Mouse (Mus musculus): ENCODE results near the gene Tbc1d10a. TPM values are rescaled to one million over a fixed set of nuclear protein-coding genes. Genes with fewer than 3 reads are reported as not detected.

The Tbc1d10a gene
- polyA plus RNA-seq, 1 experiment = 18.8 TPM

- Histone ChIP-seq H3K27me3 (ENCODE audit: control insufficient read depth, insufficient read depth, insufficient read length) (peaks cover 6% of the 10 kb centered on the region), H3ac (ENCODE audit: control insufficient read depth, insufficient read length) (no peak overlapping the region), H3K4me3 (no peak overlapping the region), H3K4me2 (ENCODE audit: low read depth) (no peak overlapping the region), H3K36me3 (ENCODE audit: control insufficient read depth, insufficient read depth) (no peaks in the 10 kb centered on the region), H3K79me2 (ENCODE audit: control insufficient read depth, insufficient read depth) (no peaks in the 10 kb centered on the region)
- no peak for TF ChIP-seq SRF (IDR thresholded peaks at IDR 0.05; ENCODE audit: control insufficient read depth, insufficient read length, low read depth)
- no peak for TF ChIP-seq POLR2AphosphoS2 (IDR thresholded peaks at IDR 0.05; ENCODE audit: insufficient read length, low read depth)
- TF ChIP-seq USF1 (IDR thresholded peaks at IDR 0.05; ENCODE audit: low read depth) = no peak
- TF ChIP-seq MYOD1 (IDR thresholded peaks at IDR 0.05; ENCODE audit: control insufficient read depth in 1 of 3, insufficient read length in 2 of 3, low read depth in 2 of 3) = no peak
- no peak for TF ChIP-seq E2F4 (IDR thresholded peaks at IDR 0.05; ENCODE audit: insufficient read depth)
- TF ChIP-seq TCF12 (IDR thresholded peaks at IDR 0.05; ENCODE audit: insufficient read depth, poor library complexity, severe bottlenecking) = no peak
These were observed 54.6 kb downstream of the Tbc1d10a start for GRCm38 (mm10) chr11:4241180-4241579.

- H3K36me3 ChIP-seq (ENCODE audit: control insufficient read depth, insufficient read depth) = no peaks in the 10 kb centered on the region
These were observed 59.5 kb downstream of the Tbc1d10a start for GRCm38 (mm10) chr11:4246126-4246525.

GRCm38 (mm10) chr11:4246623-4247022 is 60.0 kb downstream of the Tbc1d10a start:
- H3ac ChIP-seq (ENCODE audit: control insufficient read depth, insufficient read length) = no peak overlapping the region
- H3K4me3 ChIP-seq = no peak overlapping the region
- no peaks in the 10 kb centered on the region for H3K79me2 ChIP-seq (ENCODE audit: control insufficient read depth, insufficient read depth)
- no peaks in the 10 kb centered on the region for H3K36me3 ChIP-seq (ENCODE audit: control insufficient read depth, insufficient read depth)
- no peak for TF ChIP-seq MAX (IDR thresholded peaks at IDR 0.05; ENCODE audit: low read depth)
- TF ChIP-seq MYOG (IDR thresholded peaks at IDR 0.05; ENCODE audit: control insufficient read depth in 1 of 3, insufficient read depth in 1 of 3, insufficient read length in 2 of 3, low read depth in 2 of 3) = no peak
- no peak for TF ChIP-seq TCF3 (IDR thresholded peaks at IDR 0.05; ENCODE audit: insufficient read length, low read depth)
- TF ChIP-seq E2F4 (IDR thresholded peaks at IDR 0.05; ENCODE audit: insufficient read depth) = no peak
- no peak for TF ChIP-seq REST (IDR thresholded peaks at IDR 0.05; ENCODE audit: insufficient read depth, insufficient read length)
- no peak for TF ChIP-seq POLR2A (IDR thresholded peaks at IDR 0.05; ENCODE audit: insufficient read length, low read depth)
- TF ChIP-seq MYOD1 (IDR thresholded peaks at IDR 0.05; ENCODE audit: control insufficient read depth in 1 of 3, insufficient read length in 2 of 3, low read depth in 2 of 3) = no peak
- no peaks in the 10 kb centered on the region for H3K27me3 ChIP-seq (ENCODE audit: control insufficient read depth, insufficient read depth, insufficient read length)
- H3K4me2 ChIP-seq (ENCODE audit: low read depth) = no peak overlapping the region

More at GRCm38 (mm10) chr11:4246126-4246525, 59.5 kb downstream of the Tbc1d10a start:
- Histone ChIP-seq H3K4me3 (no peak overlapping the region), H3ac (ENCODE audit: control insufficient read depth, insufficient read length) (no peak overlapping the region), H3K4me2 (ENCODE audit: low read depth) (no peak overlapping the region), H3K27me3 (ENCODE audit: control insufficient read depth, insufficient read depth, insufficient read length) (no peaks in the 10 kb centered on the region), H3K79me2 (ENCODE audit: control insufficient read depth, insufficient read depth) (no peaks in the 10 kb centered on the region)
- no peak for TF ChIP-seq SRF (IDR thresholded peaks at IDR 0.05; ENCODE audit: control insufficient read depth, insufficient read length, low read depth)
- TF ChIP-seq MYOG (IDR thresholded peaks at IDR 0.05; ENCODE audit: control insufficient read depth in 1 of 3, insufficient read depth in 1 of 3, insufficient read length in 2 of 3, low read depth in 2 of 3) = no peak
- no peak for TF ChIP-seq POLR2A (IDR thresholded peaks at IDR 0.05; ENCODE audit: insufficient read length, low read depth)
- TF ChIP-seq TCF3 (IDR thresholded peaks at IDR 0.05; ENCODE audit: insufficient read length, low read depth) = no peak
- no peak for TF ChIP-seq CEBPB (IDR thresholded peaks at IDR 0.05; ENCODE audit: insufficient read depth, poor library complexity, severe bottlenecking)
- TF ChIP-seq REST (IDR thresholded peaks at IDR 0.05; ENCODE audit: insufficient read depth, insufficient read length) = no peak
- no peak for TF ChIP-seq E2F4 (IDR thresholded peaks at IDR 0.05; ENCODE audit: insufficient read depth)
- TF ChIP-seq USF1 (IDR thresholded peaks at IDR 0.05; ENCODE audit: low read depth) = no peak
- TF ChIP-seq POLR2AphosphoS2 (IDR thresholded peaks at IDR 0.05; ENCODE audit: insufficient read length, low read depth) = no peak

- Histone ChIP-seq H3K36me3 (ENCODE audit: control insufficient read depth, insufficient read depth) (no peaks in the 10 kb centered on the region), H3K4me2 (ENCODE audit: low read depth) (no peak overlapping the region), H3K27me3 (ENCODE audit: control insufficient read depth, insufficient read depth, insufficient read length) (no peaks in the 10 kb centered on the region), H3K4me3 (no peak overlapping the region), H3K79me2 (ENCODE audit: control insufficient read depth, insufficient read depth) (no peaks in the 10 kb centered on the region), H3ac (ENCODE audit: control insufficient read depth, insufficient read length) (no peak overlapping the region)
- TF ChIP-seq MYOG (IDR thresholded peaks at IDR 0.05; ENCODE audit: control insufficient read depth in 1 of 3, insufficient read depth in 1 of 3, insufficient read length in 2 of 3, low read depth in 2 of 3) = no peak
These were observed 60.8 kb downstream of the Tbc1d10a start for GRCm38 (mm10) chr11:4247201-4247959.

GRCm38 (mm10) chr11:4249151-4249550 is 62.6 kb downstream of the Tbc1d10a start:
- Histone ChIP-seq H3ac (ENCODE audit: control insufficient read depth, insufficient read length) (no peak overlapping the region), H3K36me3 (ENCODE audit: control insufficient read depth, insufficient read depth) (no peaks in the 10 kb centered on the region), H3K4me2 (ENCODE audit: low read depth) (no peak overlapping the region), H3K4me3 (no peak overlapping the region), H3K79me2 (ENCODE audit: control insufficient read depth, insufficient read depth) (no peaks in the 10 kb centered on the region), H3K27me3 (ENCODE audit: control insufficient read depth, insufficient read depth, insufficient read length) (no peaks in the 10 kb centered on the region)
- TF ChIP-seq TCF3 (IDR thresholded peaks at IDR 0.05; ENCODE audit: insufficient read length, low read depth) (no peak), MAX (IDR thresholded peaks at IDR 0.05; ENCODE audit: low read depth) (no peak), SRF (IDR thresholded peaks at IDR 0.05; ENCODE audit: control insufficient read depth, insufficient read length, low read depth) (no peak), CEBPB (IDR thresholded peaks at IDR 0.05; ENCODE audit: insufficient read depth, poor library complexity, severe bottlenecking) (no peak), USF1 (IDR thresholded peaks at IDR 0.05; ENCODE audit: low read depth) (no peak), TCF12 (IDR thresholded peaks at IDR 0.05; ENCODE audit: insufficient read depth, poor library complexity, severe bottlenecking) (no peak), REST (IDR thresholded peaks at IDR 0.05; ENCODE audit: insufficient read depth, insufficient read length) (no peak), MYOG (IDR thresholded peaks at IDR 0.05; ENCODE audit: control insufficient read depth in 1 of 3, insufficient read depth in 1 of 3, insufficient read length in 2 of 3, low read depth in 2 of 3) (no peak), POLR2A (IDR thresholded peaks at IDR 0.05; ENCODE audit: insufficient read length, low read depth) (no peak), POLR2AphosphoS2 (IDR thresholded peaks at IDR 0.05; ENCODE audit: insufficient read length, low read depth) (no peak), E2F4 (IDR thresholded peaks at IDR 0.05; ENCODE audit: insufficient read depth) (no peak), MYOD1 (IDR thresholded peaks at IDR 0.05; ENCODE audit: control insufficient read depth in 1 of 3, insufficient read length in 2 of 3, low read depth in 2 of 3) (no peak)

Data from myocyte (in vitro differentiated cells).